Mouse (Mus musculus) kidney, adult 2 months (tissue): ENCODE results near the gene Gria3. TPM values are rescaled to one million over a fixed set of nuclear protein-coding genes. Genes with fewer than 3 reads are reported as not detected.

ENCODE experiments used
- DNase-seq: peaks from one replicate; pipeline ENCODE4 v3.0.0; 2021
- H3K27ac ChIP-seq: fragments of 200-500 bp; 2 replicates; pipeline ENCODE4 v1.5.1; 2012; ENCODE audit warnings: low read depth, low read length, control low read depth, inconsistent platforms; ENCODE audit not compliant: insufficient read depth
- H3K27me3 ChIP-seq: fragments of 200-500 bp; replicated peaks from 2 replicates; pipeline ENCODE4 v1.6.1; 2012; ENCODE audit warnings: mild to moderate bottlenecking, moderate library complexity, low read length, inconsistent platforms; ENCODE audit not compliant: control insufficient read depth, insufficient read depth
- H3K36me3 ChIP-seq: fragments of 200-500 bp; 2 replicates; pipeline ENCODE4 v1.6.1; 2012; ENCODE audit warnings: mild to moderate bottlenecking, moderate library complexity, low read length, inconsistent platforms; ENCODE audit not compliant: control insufficient read depth, insufficient read depth
- H3K4me1 ChIP-seq: fragments of 200-500 bp; 2 replicates; pipeline ENCODE4 v1.6.1; 2011; ENCODE audit warnings: low read length; ENCODE audit not compliant: control insufficient read depth, insufficient read depth
- H3K4me3 ChIP-seq: fragments of 200-500 bp; 2 replicates; pipeline ENCODE4 v1.5.1; 2011; ENCODE audit warnings: mild to moderate bottlenecking, low read depth, low read length, control low read depth; ENCODE audit not compliant: insufficient read depth
- CTCF ChIP-seq: fragments of 200-500 bp; conservative IDR thresholded peaks from 2 replicates; pipeline ENCODE4 v1.5.1; 2011; ENCODE audit warnings: low read depth, mild to moderate bottlenecking, control low read depth, low read length, moderate library complexity, mixed read lengths; ENCODE audit not compliant: insufficient read depth, insufficient read length
- POLR2A ChIP-seq: fragments of 200-500 bp; IDR thresholded peaks from one replicate; pipeline ENCODE4 v1.6.1; 2011; ENCODE audit warnings: low read depth, low read length, control low read depth
- WGBS: fragments of 180-500 bp; shearing (Covaris S2); methylation state at CpG from one replicate; pipeline ENCODE4 v1.1.7; 2018; 5-methylcytosine and 5-hydroxymethylcytosine counted together
- polyA plus RNA-seq: library from polyadenylated mRNA; depleted of rRNA; stranded (reverse); fragments of >200 nt; gene quantifications from 2 replicates; pipeline ENCODE4 v1.2.3, GENCODE M21; 2012

The Gria3 gene
- polyA plus RNA-seq, 1 experiment = 4.3 TPM

- H3K27ac ChIP-seq = no peak overlapping the region
- DNase-seq = no peak
- no peaks in the 10 kb centered on the region for H3K36me3 ChIP-seq
- TF ChIP-seq POLR2A (no peak), CTCF (no peak)
- H3K27me3 ChIP-seq = no peaks in the 10 kb centered on the region
- H3K4me3 ChIP-seq = no peak overlapping the region
- 39% methylated on average over 9 of the region's 9 CpGs for WGBS
- H3K4me1 ChIP-seq = no peaks in the 10 kb centered on the region; the same call in 1 of the 2 replicates
Observed at GRCm38 (mm10) chrX:41406288-41406687, 5.6 kb downstream of the Gria3 start.

GRCm38 (mm10) chrX:41409791-41410190 lies 9.1 kb downstream of the Gria3 start:
- WGBS = 4% methylated on average over 1 of the region's 1 CpGs
- DNase-seq = no peak
- TF ChIP-seq CTCF = no peak
- no peak for TF ChIP-seq POLR2A

DNA sequence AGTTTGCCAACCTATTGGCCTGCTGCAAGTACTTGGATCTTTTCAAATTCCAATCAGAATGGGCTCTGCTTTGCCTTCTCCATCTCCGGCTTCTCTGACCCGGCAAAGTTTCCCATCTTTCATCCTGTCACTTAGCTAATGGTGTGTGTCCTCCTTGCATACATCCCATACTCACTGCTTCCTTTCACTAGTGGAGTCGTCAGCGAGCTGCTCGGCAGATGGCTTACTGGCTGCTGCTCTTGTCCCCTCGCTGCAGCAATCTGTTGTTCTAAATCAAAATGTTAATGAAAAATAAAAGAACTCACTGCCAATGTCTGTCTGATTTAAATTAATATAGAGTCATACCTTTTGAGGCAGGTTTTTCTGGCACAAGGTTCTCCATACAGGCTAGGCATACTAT lies 25.0 kb downstream of the Gria3 start:
- H3K27me3 ChIP-seq = no peaks in the 10 kb centered on the region
- H3K27ac ChIP-seq = no peak overlapping the region
- DNase-seq = no peak
- no peak overlapping the region for H3K4me3 ChIP-seq
- no peaks in the 10 kb centered on the region for H3K4me1 ChIP-seq
- WGBS = 45% methylated on average over 6 of the region's 6 CpGs
- no peaks in the 10 kb centered on the region for H3K36me3 ChIP-seq
- TF ChIP-seq POLR2A = no peak

More at GRCm38 (mm10) chrX:41409791-41410190, 9.1 kb downstream of the Gria3 start:
- Histone ChIP-seq H3K27ac (no peak overlapping the region), H3K4me3 (no peak overlapping the region), H3K4me1 (no peaks in the 10 kb centered on the region; the same call in 1 of the 2 replicates), H3K36me3 (no peaks in the 10 kb centered on the region), H3K27me3 (no peaks in the 10 kb centered on the region)

DNA sequence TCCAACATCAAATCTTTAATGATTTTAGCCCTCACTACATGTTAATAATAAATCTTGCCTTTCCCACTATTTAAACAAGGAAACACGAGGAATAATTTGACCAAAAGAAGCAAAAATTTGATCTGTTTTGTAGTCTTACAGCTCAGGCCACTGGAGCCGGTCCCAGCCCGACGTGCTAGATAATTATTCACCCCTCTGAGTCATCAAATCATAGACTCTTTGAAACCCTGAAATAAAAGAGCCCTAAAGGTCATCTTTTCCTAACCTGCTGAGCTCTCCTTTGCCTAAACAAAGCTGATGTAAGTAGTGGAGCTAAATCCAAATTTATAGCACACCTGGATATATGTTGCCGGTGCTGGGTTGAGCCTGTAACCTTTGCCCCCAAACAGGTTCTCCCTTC lies 27.4 kb downstream of the Gria3 start:
- H3K27ac ChIP-seq = no peak overlapping the region
- no peaks in the 10 kb centered on the region for H3K4me1 ChIP-seq
- 37% methylated on average over 5 of the region's 5 CpGs for WGBS
- H3K36me3 ChIP-seq = no peaks in the 10 kb centered on the region
- no peak overlapping the region for H3K4me3 ChIP-seq
- DNase-seq = peak; percentile 48
- TF ChIP-seq POLR2A (no peak), CTCF (no peak)
- no peaks in the 10 kb centered on the region for H3K27me3 ChIP-seq

DNA sequence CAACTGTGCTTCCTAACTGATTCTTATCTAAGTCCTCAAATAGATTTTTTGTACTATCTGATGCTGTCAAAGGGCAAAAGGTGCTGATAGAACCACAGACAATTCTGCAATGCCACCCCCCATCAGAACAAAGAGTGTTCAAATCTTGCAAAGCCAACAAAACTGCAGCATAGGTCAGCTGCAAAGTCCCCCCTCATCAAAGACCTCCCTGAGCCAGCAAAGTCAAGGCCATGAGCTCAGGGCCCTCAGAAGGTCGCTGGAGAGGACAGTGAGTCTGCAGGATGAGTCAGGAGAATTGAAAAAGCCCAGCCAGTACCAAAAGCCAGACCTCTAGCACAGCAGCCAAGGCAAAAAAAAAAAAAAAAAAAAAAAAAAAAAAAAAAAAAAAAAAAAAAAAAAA lies 34.9 kb downstream of the Gria3 start:
- H3K36me3 ChIP-seq = no peaks in the 10 kb centered on the region
- DNase-seq = no peak
- H3K4me3 ChIP-seq = no peak overlapping the region
- H3K27me3 ChIP-seq = no peaks in the 10 kb centered on the region
- no peak overlapping the region for H3K27ac ChIP-seq
- TF ChIP-seq CTCF = no peak
- TF ChIP-seq POLR2A = no peak
- no peaks in the 10 kb centered on the region for H3K4me1 ChIP-seq
- WGBS = 33% methylated on average over 1 of the region's 1 CpGs

GRCm38 (mm10) chrX:41438841-41439240 lies 38.2 kb downstream of the Gria3 start:
- DNase-seq = no peak
- Histone ChIP-seq H3K4me1 (no peaks in the 10 kb centered on the region), H3K27ac (no peak overlapping the region), H3K27me3 (no peaks in the 10 kb centered on the region), H3K4me3 (no peak overlapping the region), H3K36me3 (no peaks in the 10 kb centered on the region)
- no peak for TF ChIP-seq CTCF
- no peak for TF ChIP-seq POLR2A
- 67% methylated on average over 5 of the region's 5 CpGs for WGBS

DNA sequence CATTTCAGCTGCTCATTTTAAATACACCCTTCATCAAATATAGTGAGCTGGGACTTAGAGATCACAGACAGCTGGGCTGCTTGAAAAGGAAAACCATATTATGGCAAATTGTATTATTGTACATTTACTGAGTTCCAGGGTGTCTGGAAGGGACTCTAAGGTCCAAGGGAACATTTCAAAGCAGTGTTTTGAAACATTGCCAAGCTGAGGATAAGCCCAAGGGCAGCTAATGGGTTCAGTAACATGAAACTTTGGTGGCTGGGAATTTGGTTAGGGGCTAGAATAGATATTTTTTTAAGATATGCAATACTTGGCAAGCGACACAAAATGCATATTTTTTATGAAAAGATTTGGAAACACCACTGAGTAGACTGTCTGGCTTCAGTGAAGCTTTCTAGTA lies 48.2 kb downstream of the Gria3 start:
- no peaks in the 10 kb centered on the region for H3K36me3 ChIP-seq

GRCm38 (mm10) chrX:41477486-41477885 lies 76.8 kb downstream of the Gria3 start:
- 43% methylated on average over 2 of the region's 2 CpGs for WGBS
- Histone ChIP-seq H3K27me3 (no peaks in the 10 kb centered on the region), H3K27ac (no peak overlapping the region), H3K4me3 (no peak overlapping the region), H3K36me3 (no peaks in the 10 kb centered on the region), H3K4me1 (no peaks in the 10 kb centered on the region)
- no peak for TF ChIP-seq CTCF
- TF ChIP-seq POLR2A = no peak
- no peak for DNase-seq

More for the DNA sequence above, 48.2 kb downstream of the Gria3 start:
- Histone ChIP-seq H3K4me1 (no peaks in the 10 kb centered on the region), H3K27me3 (no peaks in the 10 kb centered on the region), H3K27ac (no peak overlapping the region), H3K4me3 (no peak overlapping the region)
- no peak for DNase-seq
- TF ChIP-seq CTCF (no peak), POLR2A (no peak)
- 70% methylated on average over 1 of the region's 1 CpGs for WGBS
